Mouse (Mus musculus) effector memory CD4-positive, alpha-beta T cell, adult 5 months (primary cell): Measurements from ENCODE around the gene Vmn2r18. TPM values are rescaled to one million over a fixed set of nuclear protein-coding genes. Genes with fewer than 3 reads are reported as not detected.

Experiments
- polyA plus RNA-seq: library from polyadenylated mRNA; unstranded; fragments of 100-300 nt; shearing (Covaris generic); gene quantifications from one replicate; pipeline ENCODE4 v1.2.1, GENCODE M21; 2017

Vmn2r18 gene
- not detected for polyA plus RNA-seq

DNA sequence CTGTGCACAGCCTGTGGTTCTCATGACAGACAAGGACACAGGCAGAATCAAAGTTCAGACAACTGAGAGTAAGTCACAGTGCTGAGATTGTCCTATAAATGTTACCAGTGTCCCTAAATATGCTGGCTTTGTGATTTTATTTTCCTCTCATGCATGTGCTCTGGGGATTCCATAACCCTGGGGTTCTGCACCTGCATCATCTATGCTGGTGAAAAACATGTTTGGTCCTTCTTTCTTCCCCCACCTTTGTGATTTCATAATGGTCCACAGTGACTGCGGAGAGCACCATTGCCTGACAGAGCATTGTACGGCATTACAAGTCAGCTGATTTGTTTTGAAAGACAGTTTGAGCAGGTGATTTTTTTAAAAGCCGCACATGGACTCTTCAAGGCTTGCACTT lies at the start of gene Vmn2r18:
TSS of gene Vmn2r18 (minus strand) at position 101 of the 400 bp plus-strand sequence.

GRCm38 (mm10) chr5:151650700-151651410 lies 45.0 kb upstream of the Vmn2r18 start, which contains the start of gene Rfc3:
Gene Rfc3, minus strand, starts transcription at chr5:151651242.

Other genes starting within 250 kb of the Vmn2r18 start
- not detected for gene Gm42906, start 177.9 kb downstream of the Vmn2r18 start, polyA plus RNA-seq
- 12.7 TPM for gene Rfc3, start 45.2 kb upstream of the Vmn2r18 start, polyA plus RNA-seq